Mouse (Mus musculus) kidney, embryonic 14.5 days (tissue): ENCODE measurements at regions not wholly inside any gene's neighbourhood (a gene's known extent, or its start where the extent isn't known, plus 50 kb on each side); places are given as distances from the start of the nearest gene placed in this dataset.

Experiments
- ATAC-seq: fragments of 200-750 bp; cut with Nextera tagmentation; 2 replicates; pipeline ENCODE4 v1.8.0; 2017; ENCODE audit warnings: moderate number of reproducible peaks, mild to moderate bottlenecking, moderate TSS enrichment, moderate library complexity; ENCODE audit not compliant: low FRiP score, low TSS enrichment
- H3K27ac ChIP-seq: fragments of 300-500 bp; sonication (generic); 2 replicates; pipeline ENCODE4 v1.5.1; 2014; ENCODE audit warnings: low read depth, mild to moderate bottlenecking, low read length, moderate library complexity, mixed read lengths
- H3K27me3 ChIP-seq: fragments of 300-500 bp; sonication (generic); 2 replicates; pipeline ENCODE4 v1.6.1; 2014; ENCODE audit warnings: mild to moderate bottlenecking, low read length; ENCODE audit not compliant: control insufficient read depth, insufficient read depth
- H3K36me3 ChIP-seq: fragments of 300-500 bp; sonication (generic); 2 replicates; pipeline ENCODE4 v1.6.1; 2014; ENCODE audit warnings: low read length, mixed read lengths; ENCODE audit not compliant: control insufficient read depth, insufficient read depth
- H3K4me1 ChIP-seq: fragments of 300-500 bp; sonication (generic); 2 replicates; pipeline ENCODE4 v1.6.1; 2014; ENCODE audit warnings: low read length, mixed read lengths; ENCODE audit not compliant: control insufficient read depth, insufficient read depth
- H3K4me2 ChIP-seq: fragments of 300-500 bp; sonication (generic); replicated peaks from 2 replicates; pipeline ENCODE4 v1.6.1; 2014; ENCODE audit warnings: low read depth, mild to moderate bottlenecking, low read length
- H3K4me3 ChIP-seq: fragments of 300-500 bp; sonication (generic); 2 replicates; pipeline ENCODE4 v1.5.1; 2014; ENCODE audit warnings: mild to moderate bottlenecking, low read length
- H3K9ac ChIP-seq: fragments of 300-500 bp; sonication (generic); 2 replicates; pipeline ENCODE4 v1.6.1; 2014; ENCODE audit warnings: low read depth, mild to moderate bottlenecking, low read length, moderate library complexity
- H3K9me3 ChIP-seq: fragments of 300-500 bp; sonication (generic); 2 replicates; pipeline ENCODE4 v1.6.1; 2016; ENCODE audit warnings: low read length; ENCODE audit not compliant: control insufficient read depth
- WGBS: fragments of 180-500 bp; shearing (Covaris S2); extraction: QIAGEN DNeasy Blood & Tissue Kit; methylation state at CpG from one replicate; pipeline ENCODE4 v1.1.7; 2014; 5-methylcytosine and 5-hydroxymethylcytosine counted together

GRCm38 (mm10) chr8:24261359-24261758 is 464.3 kb downstream of the Adam3 start:
- Histone ChIP-seq H3K9ac (no peak overlapping the region), H3K4me3 (no peak overlapping the region), H3K4me2 (no peak overlapping the region), H3K27ac (no peak overlapping the region), H3K4me1 (no peaks in the 10 kb centered on the region), H3K36me3 (no peaks in the 10 kb centered on the region), H3K9me3 (no peaks in the 10 kb centered on the region), H3K27me3 (no peaks in the 10 kb centered on the region)
- ATAC-seq, result no peak

DNA sequence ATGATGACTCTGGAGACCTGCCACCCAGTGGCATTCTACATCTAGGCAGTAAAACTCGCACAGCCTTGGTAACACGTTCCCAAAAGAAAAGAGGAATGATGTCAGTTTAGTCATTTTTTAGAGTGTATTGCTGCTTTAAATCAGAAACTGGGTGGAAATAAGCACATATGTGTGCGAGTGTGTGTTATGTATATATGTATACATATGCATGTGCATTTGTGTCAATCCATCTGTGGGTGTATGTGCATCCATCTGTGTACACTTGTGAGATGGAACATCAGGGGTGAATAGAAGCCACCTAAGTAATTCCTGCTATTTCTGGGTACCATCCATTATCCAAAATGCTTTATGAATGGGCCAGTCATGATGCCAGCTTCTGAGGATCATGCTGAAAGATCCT is 467.0 kb downstream of the Adam3 start:
- no peak for ATAC-seq

GRCm38 (mm10) chr8:24242211-24242610 is 483.4 kb downstream of the Adam3 start:
- Histone ChIP-seq H3K9me3 (peaks cover 6% of the 10 kb centered on the region; the same call in 1 of the 2 replicates), H3K27me3 (no peaks in the 10 kb centered on the region), H3K4me2 (no peak overlapping the region), H3K27ac (no peak overlapping the region), H3K36me3 (no peaks in the 10 kb centered on the region), H3K4me3 (no peak overlapping the region), H3K4me1 (no peaks in the 10 kb centered on the region), H3K9ac (no peak overlapping the region)
- no peak for ATAC-seq
- WGBS, result 84% methylated on average over 6 of the region's 6 CpGs

More for the DNA sequence above, 467.0 kb downstream of the Adam3 start:
- no peaks in the 10 kb centered on the region for H3K36me3 ChIP-seq
- no peaks in the 10 kb centered on the region for H3K4me1 ChIP-seq
- no peak overlapping the region for H3K4me2 ChIP-seq
- H3K9me3 ChIP-seq, result no peaks in the 10 kb centered on the region
- no peak overlapping the region for H3K4me3 ChIP-seq
- no peaks in the 10 kb centered on the region for H3K27me3 ChIP-seq
- no peak overlapping the region for H3K27ac ChIP-seq
- 89% methylated on average over 3 of the region's 3 CpGs for WGBS
- no peak overlapping the region for H3K9ac ChIP-seq

DNA sequence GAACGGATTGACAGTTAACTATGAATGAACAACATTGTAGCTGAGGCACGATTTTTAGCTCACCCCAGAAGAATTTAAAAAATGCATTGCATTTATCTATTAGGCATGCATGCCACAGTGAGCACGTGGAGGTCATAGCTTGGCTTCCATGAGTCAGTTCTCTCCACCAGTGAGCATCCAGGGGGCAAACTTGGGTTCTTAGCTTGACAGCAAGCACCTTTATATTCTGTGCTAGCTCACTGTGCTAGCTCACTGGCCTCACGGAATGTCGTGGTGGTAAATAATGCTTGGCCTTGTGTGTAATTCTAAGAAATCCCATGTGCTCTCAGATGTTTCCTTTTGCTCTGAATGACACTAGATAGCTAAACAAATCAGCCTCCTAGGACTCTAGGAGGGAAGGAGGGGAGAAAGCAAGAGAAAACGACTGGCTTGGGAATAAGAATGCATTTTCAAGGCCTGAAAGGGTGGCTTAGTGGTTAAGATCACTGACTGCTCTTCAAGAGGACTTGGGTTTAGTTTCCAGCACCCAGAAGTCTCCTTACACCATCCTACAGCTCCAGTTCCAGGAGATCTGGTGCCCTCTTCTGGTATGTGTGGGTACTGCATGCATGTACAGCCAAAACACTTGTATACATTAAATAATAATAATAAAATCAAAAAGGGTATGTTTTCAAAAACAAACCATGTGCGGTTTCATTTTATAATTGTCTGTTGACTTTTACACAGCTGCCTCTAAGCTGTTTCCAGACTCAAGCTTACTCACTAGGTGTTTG is 485.3 kb downstream of the Adam3 start:
- Histone ChIP-seq H3K9ac (no peak overlapping the region), H3K27me3 (no peaks in the 10 kb centered on the region), H3K9me3 (peaks cover 6% of the 10 kb centered on the region; the same call in 1 of the 2 replicates), H3K36me3 (no peaks in the 10 kb centered on the region), H3K4me1 (no peaks in the 10 kb centered on the region), H3K27ac (no peak overlapping the region), H3K4me3 (no peak overlapping the region), H3K4me2 (no peak overlapping the region)
- ATAC-seq, result no peak
- 83% methylated on average over 7 of the region's 7 CpGs for WGBS

GRCm38 (mm10) chr8:24234981-24235380 is 490.7 kb downstream of the Adam3 start:
- H3K27me3 ChIP-seq, result no peaks in the 10 kb centered on the region
- no peak overlapping the region for H3K9ac ChIP-seq
- H3K9me3 ChIP-seq, result no peaks in the 10 kb centered on the region
- H3K4me3 ChIP-seq, result no peak overlapping the region
- no peak overlapping the region for H3K4me2 ChIP-seq
- no peak overlapping the region for H3K27ac ChIP-seq
- no peaks in the 10 kb centered on the region for H3K4me1 ChIP-seq
- ATAC-seq, result no peak
- WGBS, result 64% methylated on average over 7 of the region's 7 CpGs
- no peaks in the 10 kb centered on the region for H3K36me3 ChIP-seq

DNA sequence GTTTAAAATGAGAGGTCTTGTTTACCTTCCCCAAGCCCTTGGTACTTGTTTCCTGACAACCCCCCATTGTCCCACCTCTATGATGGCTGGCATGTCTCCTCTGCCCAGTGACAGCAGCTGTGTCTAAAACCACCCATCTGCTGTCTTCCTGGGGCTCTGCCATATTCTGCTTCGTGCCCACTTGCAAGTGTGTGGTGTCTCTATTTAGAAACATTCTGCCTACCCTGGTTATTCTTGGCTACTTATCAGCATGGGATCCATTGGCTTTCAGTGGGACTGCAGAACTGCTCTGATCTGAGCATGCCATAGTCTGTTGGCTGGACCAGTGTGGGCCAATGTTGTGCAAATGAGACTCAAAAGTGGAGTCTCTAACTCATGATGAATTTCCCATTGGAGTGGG is 497.5 kb downstream of the Adam3 start:
- no peak overlapping the region for H3K4me2 ChIP-seq
- no peak for ATAC-seq
- no peaks in the 10 kb centered on the region for H3K4me1 ChIP-seq
- no peak overlapping the region for H3K9ac ChIP-seq
- no peak overlapping the region for H3K4me3 ChIP-seq
- no peaks in the 10 kb centered on the region for H3K27me3 ChIP-seq
- H3K27ac ChIP-seq, result no peak overlapping the region
- no peaks in the 10 kb centered on the region for H3K36me3 ChIP-seq
- H3K9me3 ChIP-seq, result no peaks in the 10 kb centered on the region
- 70% methylated on average over 1 of the region's 1 CpGs for WGBS

GRCm38 (mm10) chr8:24227331-24228072 is 498.1 kb downstream of the Adam3 start:
- Histone ChIP-seq H3K27me3 (no peaks in the 10 kb centered on the region), H3K9ac (no peak overlapping the region), H3K9me3 (no peaks in the 10 kb centered on the region), H3K4me1 (no peaks in the 10 kb centered on the region), H3K36me3 (no peaks in the 10 kb centered on the region), H3K4me3 (no peak overlapping the region), H3K27ac (no peak overlapping the region), H3K4me2 (no peak overlapping the region)
- 64% methylated on average over 5 of the region's 5 CpGs for WGBS
- no peak for ATAC-seq

- no peak overlapping the region for H3K27ac ChIP-seq
- no peaks in the 10 kb centered on the region for H3K36me3 ChIP-seq
- no peak overlapping the region for H3K9ac ChIP-seq
- no peaks in the 10 kb centered on the region for H3K4me1 ChIP-seq
- no peaks in the 10 kb centered on the region for H3K27me3 ChIP-seq
- 68% methylated on average over 8 of the region's 8 CpGs for WGBS
- no peak overlapping the region for H3K4me2 ChIP-seq
- no peak for ATAC-seq
- H3K4me3 ChIP-seq, result no peak overlapping the region
- no peaks in the 10 kb centered on the region for H3K9me3 ChIP-seq
These were observed 505.4 kb downstream of the Adam3 start for GRCm38 (mm10) chr8:24220222-24220621.

DNA sequence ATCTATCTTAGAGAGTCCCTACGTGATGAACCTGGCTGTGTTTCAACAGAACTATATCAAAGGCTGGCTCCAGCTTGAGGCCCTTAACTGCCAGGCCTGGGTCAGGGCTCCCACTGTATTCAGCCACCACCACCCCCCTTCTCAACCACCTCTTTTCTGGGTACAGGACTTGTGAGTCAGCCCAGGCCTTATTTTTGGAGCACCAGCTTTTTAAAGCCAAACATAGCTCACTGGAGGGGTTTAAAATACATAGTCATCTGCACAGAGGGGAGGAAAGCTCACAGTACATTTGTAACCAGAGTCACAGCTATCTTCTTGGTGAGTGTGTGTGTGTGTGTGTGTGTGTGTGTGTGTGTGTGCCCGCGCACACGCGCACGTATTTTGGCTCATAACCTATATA is 509.0 kb downstream of the Adam3 start:
- Histone ChIP-seq H3K4me3 (no peak overlapping the region), H3K9ac (no peak overlapping the region), H3K4me1 (no peaks in the 10 kb centered on the region), H3K27me3 (no peaks in the 10 kb centered on the region), H3K36me3 (no peaks in the 10 kb centered on the region), H3K9me3 (no peaks in the 10 kb centered on the region), H3K27ac (no peak overlapping the region), H3K4me2 (no peak overlapping the region)
- 94% methylated on average over 6 of the region's 6 CpGs for WGBS
- ATAC-seq, result no peak
